Mouse (Mus musculus): ENCODE measurements around the gene Ssu72. TPM values are rescaled to one million over a fixed set of nuclear protein-coding genes. Genes with fewer than 3 reads are reported as not detected.
A peak's percentile ranks its signal among the peaks of the same experiment; 100 is the strongest.

The Ssu72 gene
- polyA plus RNA-seq, 1 experiment from 2014 or later: 169 TPM

GRCm38 (mm10) chr4:155733267-155733666 is 28.7 kb downstream of the Ssu72 start:
- H3K4me1 ChIP-seq (replicated peaks; ENCODE audit: control insufficient read depth, insufficient read depth, low read length): peaks cover 24% of the 10 kb centered on the region
- DNase-seq (ENCODE audit: low spot score) (no peak), ATAC-seq (ENCODE audit: low FRiP score) (no peak)
- no peak overlapping the region for H3K4me3 ChIP-seq (replicated peaks; ENCODE audit: low read length)
- H3K27me3 ChIP-seq (ENCODE audit: control insufficient read depth, insufficient read depth, low read length): no peaks in the 10 kb centered on the region
- 91% methylated on average over 10 of the region's 10 CpGs for WGBS
- peak overlapping the region; percentile 97; the same call in 1 of the 2 replicates for H3K27ac ChIP-seq
- H3K9me3 ChIP-seq (ENCODE audit: control insufficient read depth, low read length): no peaks in the 10 kb centered on the region
- H3K9ac ChIP-seq: no peak overlapping the region
- H3K36me3 ChIP-seq (replicated peaks; ENCODE audit: control insufficient read depth, insufficient read depth): peaks cover 48% of the 10 kb centered on the region
- 0 out of 2 replicates have a peak overlapping the region, but pooled peaks have one; percentile 89 for H3K4me2 ChIP-seq (replicated peaks)

- ATAC-seq (ENCODE audit: low FRiP score) (peak; percentile 89), DNase-seq (ENCODE audit: low spot score) (peak; percentile 82)
- no peaks in the 10 kb centered on the region for H3K9me3 ChIP-seq (ENCODE audit: control insufficient read depth, low read length)
- peaks cover 46% of the 10 kb centered on the region for H3K36me3 ChIP-seq (replicated peaks; ENCODE audit: control insufficient read depth, insufficient read depth)
- WGBS: under 1% methylated on average over 33 of the region's 35 CpGs
- H3K9ac ChIP-seq: peak within 1 kb of the TSS; percentile 97
- peak within 1 kb of the TSS; percentile 78 for H3K4me3 ChIP-seq (replicated peaks; ENCODE audit: low read length)
- peak within 1 kb of the TSS; percentile 89 for H3K4me2 ChIP-seq (replicated peaks)
- no peaks in the 10 kb centered on the region for H3K27me3 ChIP-seq (ENCODE audit: control insufficient read depth, insufficient read depth, low read length)
- peaks cover 24% of the 10 kb centered on the region for H3K4me1 ChIP-seq (replicated peaks; ENCODE audit: control insufficient read depth, insufficient read depth, low read length)
- peak within 1 kb of the TSS; percentile 97 for H3K27ac ChIP-seq
Measured at GRCm38 (mm10) chr4:155734350-155734941, 29.8 kb downstream of the Ssu72 start, which contains the start of gene Tmem240. Gene Tmem240 (plus strand): TSS chr4:155734800.

DNA sequence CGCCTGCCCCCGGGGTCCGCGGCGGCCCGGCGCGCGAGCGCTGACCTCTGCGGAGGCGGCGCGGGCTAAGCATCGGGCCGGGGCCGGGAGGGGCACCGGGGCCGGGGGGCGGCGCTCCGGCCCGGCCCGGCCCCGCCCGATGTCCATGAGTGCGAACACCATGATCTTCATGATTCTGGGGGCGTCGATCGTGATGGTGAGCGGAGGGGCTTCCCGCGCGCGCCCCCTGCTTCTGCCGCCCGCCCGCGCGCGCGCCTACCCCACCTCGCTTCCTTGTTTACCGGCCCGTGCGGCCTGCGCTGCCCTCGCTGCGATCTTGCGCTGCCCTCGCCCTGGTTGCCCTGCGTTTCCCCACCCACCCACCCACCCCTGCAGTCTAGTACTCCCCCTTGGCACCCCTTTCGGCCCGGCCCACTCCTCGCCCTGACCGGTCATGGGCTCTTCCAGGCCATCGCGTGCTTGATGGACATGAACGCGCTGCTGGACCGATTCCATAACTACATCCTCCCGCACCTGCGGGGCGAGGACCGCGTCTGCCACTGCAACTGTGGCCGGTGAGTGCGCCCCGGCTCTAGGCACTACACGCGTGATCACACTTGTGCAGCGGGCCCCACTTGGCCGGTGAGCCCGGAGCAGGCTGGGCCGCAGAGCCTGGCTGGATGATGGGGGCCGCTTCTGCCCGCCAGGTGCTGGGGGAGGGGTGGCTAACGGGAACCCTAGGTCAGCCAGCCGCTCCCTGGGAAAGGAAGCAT is 30.5 kb downstream of the Ssu72 start:
- H3K36me3 ChIP-seq (replicated peaks; ENCODE audit: control insufficient read depth, insufficient read depth): peaks cover 53% of the 10 kb centered on the region

GRCm38 (mm10) chr4:155735788-155736187 is 31.2 kb downstream of the Ssu72 start:
- Histone ChIP-seq H3K9me3 (ENCODE audit: control insufficient read depth, low read length) (no peaks in the 10 kb centered on the region), H3K36me3 (replicated peaks; ENCODE audit: control insufficient read depth, insufficient read depth) (peaks cover 54% of the 10 kb centered on the region)

More for the DNA sequence above, 30.5 kb downstream of the Ssu72 start:
- ATAC-seq (ENCODE audit: low FRiP score) (peak; percentile 71), DNase-seq (ENCODE audit: low spot score) (peak; percentile 55)
- Histone ChIP-seq H3K4me2 (replicated peaks) (peak overlapping the region; percentile 89), H3K27ac (peak overlapping the region; percentile 97), H3K9ac (peak overlapping the region; percentile 97), H3K27me3 (ENCODE audit: control insufficient read depth, insufficient read depth, low read length) (no peaks in the 10 kb centered on the region), H3K9me3 (ENCODE audit: control insufficient read depth, low read length) (no peaks in the 10 kb centered on the region), H3K4me3 (replicated peaks; ENCODE audit: low read length) (peak overlapping the region; percentile 78), H3K4me1 (replicated peaks; ENCODE audit: control insufficient read depth, insufficient read depth, low read length) (peaks cover 24% of the 10 kb centered on the region)
- WGBS: under 1% methylated on average over 74 of the region's 79 CpGs

GRCm38 (mm10) chr4:155736421-155736820 is 31.8 kb downstream of the Ssu72 start:
- Histone ChIP-seq H3K9ac (0 out of 2 replicates have a peak overlapping the region, but pooled peaks have one; percentile 97), H3K4me3 (replicated peaks; ENCODE audit: low read length) (peak overlapping the region; percentile 78), H3K36me3 (replicated peaks; ENCODE audit: control insufficient read depth, insufficient read depth) (peaks cover 60% of the 10 kb centered on the region), H3K9me3 (ENCODE audit: control insufficient read depth, low read length) (no peaks in the 10 kb centered on the region), H3K27ac (no peak overlapping the region), H3K4me1 (replicated peaks; ENCODE audit: control insufficient read depth, insufficient read depth, low read length) (peaks cover 24% of the 10 kb centered on the region), H3K27me3 (ENCODE audit: control insufficient read depth, insufficient read depth, low read length) (no peaks in the 10 kb centered on the region), H3K4me2 (replicated peaks) (peak overlapping the region; percentile 89)
- ATAC-seq (ENCODE audit: low FRiP score): no peak
- 90% methylated on average over 5 of the region's 5 CpGs for WGBS
- DNase-seq (ENCODE audit: low spot score): no peak

More at GRCm38 (mm10) chr4:155735788-155736187, 31.2 kb downstream of the Ssu72 start:
- H3K4me2 ChIP-seq (replicated peaks): peak overlapping the region; percentile 89
- H3K27me3 ChIP-seq (ENCODE audit: control insufficient read depth, insufficient read depth, low read length): no peaks in the 10 kb centered on the region
- H3K4me1 ChIP-seq (replicated peaks; ENCODE audit: control insufficient read depth, insufficient read depth, low read length): peaks cover 24% of the 10 kb centered on the region
- DNase-seq (ENCODE audit: low spot score) (no peak), ATAC-seq (ENCODE audit: low FRiP score) (no peak)
- H3K9ac ChIP-seq: peak overlapping the region; percentile 97
- H3K27ac ChIP-seq: peak overlapping the region; percentile 97
- 74% methylated on average over 5 of the region's 5 CpGs for WGBS
- H3K4me3 ChIP-seq (replicated peaks; ENCODE audit: low read length): peak overlapping the region; percentile 78

- Histone ChIP-seq H3K27ac (no peak overlapping the region), H3K4me1 (replicated peaks; ENCODE audit: control insufficient read depth, insufficient read depth, low read length) (peaks cover 24% of the 10 kb centered on the region), H3K27me3 (ENCODE audit: control insufficient read depth, insufficient read depth, low read length) (no peaks in the 10 kb centered on the region), H3K36me3 (replicated peaks; ENCODE audit: control insufficient read depth, insufficient read depth) (peaks cover 64% of the 10 kb centered on the region), H3K4me2 (replicated peaks) (no peak overlapping the region), H3K4me3 (replicated peaks; ENCODE audit: low read length) (no peak overlapping the region), H3K9me3 (ENCODE audit: control insufficient read depth, low read length) (no peaks in the 10 kb centered on the region), H3K9ac (no peak overlapping the region)
- WGBS: 72% methylated on average over 8 of the region's 8 CpGs
- ATAC-seq (ENCODE audit: low FRiP score): no peak
- DNase-seq (ENCODE audit: low spot score): no peak
Measured at GRCm38 (mm10) chr4:155738262-155738661, 33.7 kb downstream of the Ssu72 start.

- peaks cover 73% of the 10 kb centered on the region for H3K36me3 ChIP-seq (replicated peaks; ENCODE audit: control insufficient read depth, insufficient read depth)
- WGBS: 85% methylated on average over 6 of the region's 6 CpGs
- no peak for DNase-seq (ENCODE audit: low spot score)
- no peaks in the 10 kb centered on the region for H3K27me3 ChIP-seq (ENCODE audit: control insufficient read depth, insufficient read depth, low read length)
- H3K4me3 ChIP-seq (replicated peaks; ENCODE audit: low read length): no peak overlapping the region
- no peaks in the 10 kb centered on the region for H3K9me3 ChIP-seq (ENCODE audit: control insufficient read depth, low read length)
- peaks cover 16% of the 10 kb centered on the region for H3K4me1 ChIP-seq (replicated peaks; ENCODE audit: control insufficient read depth, insufficient read depth, low read length)
- no peak overlapping the region for H3K27ac ChIP-seq
- H3K4me2 ChIP-seq (replicated peaks): no peak overlapping the region
- no peak for ATAC-seq (ENCODE audit: low FRiP score)
- no peak overlapping the region for H3K9ac ChIP-seq
Measured at GRCm38 (mm10) chr4:155739152-155739551, 34.6 kb downstream of the Ssu72 start.

DNA sequence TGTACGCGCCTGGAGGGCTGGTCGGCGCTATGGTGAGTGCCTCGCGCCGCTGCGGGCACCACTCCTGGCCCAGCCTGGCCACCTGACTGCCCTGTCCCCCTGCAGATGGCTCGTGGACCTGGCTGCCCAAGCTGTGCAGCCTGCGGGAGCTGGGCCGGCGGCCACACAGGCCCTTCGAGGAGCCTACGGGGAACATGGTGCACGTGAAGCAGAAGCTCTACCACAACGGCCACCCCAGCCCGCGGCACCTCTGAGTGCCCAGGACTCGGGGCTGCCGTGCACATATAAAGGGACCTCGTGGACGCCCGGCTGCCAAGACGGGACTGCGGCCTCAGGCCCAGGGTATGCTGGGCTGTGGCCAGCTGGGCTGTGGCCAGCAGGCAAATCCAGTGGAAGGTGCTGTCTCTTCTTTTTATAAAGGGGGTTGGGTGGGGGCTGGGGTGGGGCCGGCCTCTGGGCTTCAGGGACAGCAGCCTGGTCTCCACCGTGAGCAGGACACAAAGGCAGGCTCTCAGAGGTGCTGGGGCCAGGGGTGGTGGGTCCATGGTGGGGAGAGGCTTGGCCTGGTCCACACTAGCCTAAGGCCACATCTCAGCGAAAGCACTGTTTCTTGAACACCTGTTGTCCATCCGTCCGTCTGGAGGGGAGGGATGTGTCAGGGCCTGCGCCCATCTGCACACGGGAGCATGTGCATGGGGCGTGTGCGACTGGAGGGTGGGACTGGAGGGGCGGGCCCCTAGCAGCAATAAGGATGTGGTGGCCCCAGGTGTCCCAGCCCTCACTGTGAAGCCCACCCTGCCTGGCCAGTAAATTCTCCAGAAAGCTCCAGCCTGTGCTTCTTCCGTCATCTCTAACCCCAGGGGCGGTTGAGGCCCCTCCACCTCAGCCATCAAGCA is 35.4 kb downstream of the Ssu72 start:
- Histone ChIP-seq H3K36me3 (replicated peaks; ENCODE audit: control insufficient read depth, insufficient read depth) (peaks cover 80% of the 10 kb centered on the region), H3K4me3 (replicated peaks; ENCODE audit: low read length) (no peak overlapping the region), H3K9ac (no peak overlapping the region), H3K27me3 (ENCODE audit: control insufficient read depth, insufficient read depth, low read length) (no peaks in the 10 kb centered on the region), H3K4me2 (replicated peaks) (no peak overlapping the region), H3K27ac (no peak overlapping the region), H3K4me1 (replicated peaks; ENCODE audit: control insufficient read depth, insufficient read depth, low read length) (peaks cover 16% of the 10 kb centered on the region), H3K9me3 (ENCODE audit: control insufficient read depth, low read length) (no peaks in the 10 kb centered on the region)
- ATAC-seq (ENCODE audit: low FRiP score): peak; percentile 21
- no peak for DNase-seq (ENCODE audit: low spot score)
- WGBS: 78% methylated on average over 37 of the region's 37 CpGs

All from hindbrain, embryonic 14.5 days (tissue).